Mouse (Mus musculus) midbrain, embryonic 13.5 days (tissue): ENCODE measurements around the gene Gm813. TPM values are rescaled to one million over a fixed set of nuclear protein-coding genes. Genes with fewer than 3 reads are reported as not detected.

Source experiments
- ATAC-seq: fragments of 200-750 bp; cut with Nextera tagmentation; 2 replicates; pipeline ENCODE4 v1.8.0; 2017; ENCODE audit warnings: mild to moderate bottlenecking, moderate TSS enrichment, moderate library complexity
- H3K27ac ChIP-seq: fragments of 300-500 bp; sonication (generic); 2 replicates; pipeline ENCODE4 v1.5.1; 2015; ENCODE audit warnings: inconsistent platforms, mild to moderate bottlenecking, moderate library complexity
- H3K27me3 ChIP-seq: fragments of 300-500 bp; sonication (generic); 2 replicates; pipeline ENCODE4 v1.6.1; 2015; ENCODE audit warnings: mild to moderate bottlenecking, inconsistent platforms
- H3K36me3 ChIP-seq: fragments of 300-500 bp; sonication (generic); 2 replicates; pipeline ENCODE4 v1.6.1; 2015; ENCODE audit warnings: mild to moderate bottlenecking, inconsistent platforms
- H3K4me1 ChIP-seq: fragments of 300-500 bp; sonication (generic); replicated peaks from 2 replicates; pipeline ENCODE4 v1.6.1; 2015; ENCODE audit warnings: inconsistent platforms
- H3K4me2 ChIP-seq: fragments of 300-500 bp; sonication (generic); replicated peaks from 2 replicates; pipeline ENCODE4 v1.6.1; 2015; ENCODE audit warnings: moderate library complexity, mild to moderate bottlenecking, inconsistent platforms
- H3K4me3 ChIP-seq: fragments of 300-500 bp; sonication (generic); replicated peaks from 2 replicates; pipeline ENCODE4 v1.5.1; 2015; ENCODE audit warnings: mild to moderate bottlenecking, inconsistent platforms
- H3K9ac ChIP-seq: fragments of 300-500 bp; sonication (generic); replicated peaks from 2 replicates; pipeline ENCODE4 v1.6.1; 2015; ENCODE audit warnings: mild to moderate bottlenecking, inconsistent platforms
- H3K9me3 ChIP-seq: fragments of 300-500 bp; sonication (generic); 2 replicates; pipeline ENCODE4 v1.6.1; 2016; ENCODE audit warnings: mild to moderate bottlenecking, inconsistent platforms
- WGBS: fragments of 180-500 bp; shearing (Covaris S2); methylation state at CpG from one replicate; pipeline ENCODE4 v1.1.7; 2015; 5-methylcytosine and 5-hydroxymethylcytosine counted together
- polyA plus RNA-seq: library from polyadenylated mRNA; unstranded; fragments of >200 nt; fragmentation: Nextera tagmentation; extraction: Ambion mirVana; gene quantifications from 2 replicates; pipeline ENCODE4 v1.2.1, GENCODE M21; 2015

The Gm813 gene
- polyA plus RNA-seq, 1 experiment from 2014 or later, result not detected

DNA sequence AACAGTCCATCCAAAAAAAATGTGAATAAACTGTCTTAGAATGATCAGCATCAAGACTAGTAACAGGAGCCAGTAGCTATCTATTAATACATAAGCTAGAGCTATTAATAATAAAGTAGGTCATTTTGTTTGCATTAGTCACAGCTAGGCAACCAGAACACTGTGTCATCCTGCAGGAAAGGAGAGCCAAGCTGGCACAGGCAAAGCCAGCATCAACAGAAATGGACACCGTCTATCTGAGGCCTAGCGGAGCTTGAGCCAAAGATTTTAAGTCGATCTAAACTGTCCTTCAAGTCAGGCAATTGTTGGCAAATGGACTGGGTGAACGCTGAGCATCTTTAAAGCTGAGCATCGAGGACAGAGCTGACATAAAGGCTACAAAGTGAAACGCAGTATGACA is 15.9 kb downstream of the Gm813 start:
- Histone ChIP-seq H3K27me3 (no peaks in the 10 kb centered on the region), H3K27ac (no peak overlapping the region), H3K4me3 (no peak overlapping the region), H3K4me1 (no peaks in the 10 kb centered on the region), H3K4me2 (no peak overlapping the region), H3K9ac (no peak overlapping the region), H3K9me3 (no peaks in the 10 kb centered on the region), H3K36me3 (no peaks in the 10 kb centered on the region)
- no peak for ATAC-seq
- WGBS, result 93% methylated on average over 6 of the region's 6 CpGs

DNA sequence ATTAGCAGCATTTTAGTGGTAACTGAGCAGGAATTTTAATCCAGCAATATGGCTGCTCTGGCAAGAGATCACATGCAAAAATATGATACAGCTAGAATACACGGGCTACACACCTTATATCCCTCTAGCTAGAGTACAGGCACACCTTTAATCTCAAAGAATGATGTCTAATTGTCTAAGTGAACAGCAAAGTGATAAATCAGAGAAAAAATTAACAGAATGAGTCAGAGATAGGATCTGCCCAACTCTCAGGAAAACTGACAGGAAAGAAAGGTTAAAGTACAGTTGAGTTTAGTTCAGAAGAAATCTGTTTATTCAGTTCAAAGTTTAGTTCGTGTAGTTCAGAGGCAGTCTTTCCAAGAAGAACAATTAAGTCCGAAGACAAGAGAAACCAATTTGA is 25.5 kb downstream of the Gm813 start:
- H3K9ac ChIP-seq, result no peak overlapping the region
- H3K27me3 ChIP-seq, result no peaks in the 10 kb centered on the region
- 82% methylated on average over 3 of the region's 3 CpGs for WGBS
- no peak overlapping the region for H3K4me3 ChIP-seq
- ATAC-seq, result no peak
- H3K4me1 ChIP-seq, result no peaks in the 10 kb centered on the region
- H3K4me2 ChIP-seq, result no peak overlapping the region
- 0 out of 2 replicates have a peak, but pooled peaks cover 3% of the 10 kb centered on the region for H3K9me3 ChIP-seq
- no peaks in the 10 kb centered on the region for H3K36me3 ChIP-seq
- H3K27ac ChIP-seq, result no peak overlapping the region

DNA sequence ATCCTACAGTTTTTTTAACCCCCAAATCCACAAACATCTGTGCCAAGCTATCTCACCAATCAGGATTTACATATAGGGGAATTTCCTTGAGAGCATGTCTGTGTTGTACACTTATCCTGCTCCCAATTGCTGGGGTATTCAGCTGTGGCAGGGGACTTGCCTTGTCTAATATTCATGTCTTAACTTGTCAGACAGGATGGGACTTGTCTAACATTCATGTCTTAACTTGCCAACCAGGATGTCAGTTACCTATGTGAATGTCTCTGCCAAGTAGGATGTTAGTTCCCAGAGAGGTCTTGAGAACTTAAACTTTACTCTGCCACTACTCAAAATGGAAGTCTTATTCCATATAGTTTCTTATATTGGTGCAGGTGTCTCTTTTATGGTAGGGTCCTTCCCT is 27.3 kb downstream of the Gm813 start:
- ATAC-seq, result no peak
- Histone ChIP-seq H3K4me2 (no peak overlapping the region), H3K27me3 (no peaks in the 10 kb centered on the region), H3K4me1 (no peaks in the 10 kb centered on the region), H3K4me3 (no peak overlapping the region), H3K9ac (no peak overlapping the region), H3K27ac (no peak overlapping the region), H3K9me3 (0 out of 2 replicates have a peak, but pooled peaks cover 3% of the 10 kb centered on the region), H3K36me3 (no peaks in the 10 kb centered on the region)

DNA sequence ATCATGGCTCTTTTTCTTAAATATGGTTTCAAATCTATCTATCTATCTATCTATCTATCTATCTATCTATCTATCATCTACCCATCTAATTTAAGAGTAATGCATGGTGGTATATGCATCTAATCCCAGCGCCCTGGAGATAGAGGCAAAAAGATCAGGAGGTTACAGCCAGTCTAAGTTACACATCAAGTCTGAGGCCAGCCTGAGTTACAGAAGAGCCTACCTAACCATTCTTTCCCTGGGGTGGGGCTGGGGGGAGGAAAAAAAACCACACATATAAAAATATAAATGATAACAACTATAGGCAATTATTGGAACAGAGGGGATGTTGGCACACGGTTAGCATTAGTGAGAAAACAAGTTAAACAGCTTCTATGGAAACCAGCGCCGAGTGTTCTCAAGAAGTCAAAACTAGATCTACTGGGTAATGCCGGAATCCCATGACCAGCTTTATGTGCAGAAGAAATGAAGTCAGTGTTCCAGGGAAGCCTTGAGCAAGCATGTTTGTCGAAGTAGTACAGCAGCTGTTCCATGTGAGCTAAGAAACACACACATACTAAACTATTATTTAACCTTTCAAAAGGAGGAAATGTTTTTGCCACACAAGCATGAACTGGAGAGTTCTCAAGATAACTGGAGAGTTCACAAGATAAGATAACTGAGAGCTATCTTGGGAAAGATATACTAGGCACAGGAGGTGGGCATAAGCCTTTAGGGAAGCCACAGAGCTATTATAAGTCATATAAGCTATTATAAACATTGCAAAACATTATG is 42.6 kb downstream of the Gm813 start:
- Histone ChIP-seq H3K4me1 (no peaks in the 10 kb centered on the region), H3K4me2 (no peak overlapping the region), H3K36me3 (no peaks in the 10 kb centered on the region), H3K9ac (no peak overlapping the region), H3K27me3 (no peaks in the 10 kb centered on the region), H3K27ac (no peak overlapping the region), H3K9me3 (no peaks in the 10 kb centered on the region), H3K4me3 (no peak overlapping the region)
- WGBS, result 93% methylated on average over 6 of the region's 6 CpGs
- ATAC-seq, result no peak

DNA sequence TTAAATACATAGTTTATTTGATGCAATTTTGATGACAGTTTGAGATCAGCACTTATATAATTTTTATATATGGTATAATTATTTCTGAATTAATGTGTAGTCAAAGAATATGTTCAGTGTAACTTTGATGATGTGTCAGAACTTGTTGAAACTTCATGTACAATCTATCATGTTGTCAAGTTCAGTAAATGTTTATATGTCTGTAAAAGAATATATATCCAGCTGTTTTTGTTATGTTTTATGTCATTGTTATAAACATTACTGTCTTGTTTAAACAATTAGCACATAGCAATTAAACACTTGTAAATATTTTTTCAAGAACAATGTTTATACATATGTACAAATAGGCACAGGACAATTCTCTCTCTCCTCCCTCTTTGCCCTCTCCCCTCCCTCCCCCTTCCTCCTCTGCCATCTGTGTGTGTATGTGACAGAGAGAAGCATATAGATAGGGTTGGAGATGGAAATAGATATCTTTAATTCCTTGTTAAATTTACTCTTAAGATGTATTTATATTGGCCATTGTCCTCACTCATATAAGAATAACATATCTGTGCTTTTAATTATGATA is 46.0 kb downstream of the Gm813 start:
- no peak overlapping the region for H3K4me3 ChIP-seq
- no peak for ATAC-seq
- H3K4me1 ChIP-seq, result no peaks in the 10 kb centered on the region

More for the DNA sequence above, 46.0 kb downstream of the Gm813 start:
- Histone ChIP-seq H3K27me3 (no peaks in the 10 kb centered on the region), H3K36me3 (no peaks in the 10 kb centered on the region), H3K9ac (no peak overlapping the region), H3K4me2 (no peak overlapping the region), H3K27ac (no peak overlapping the region), H3K9me3 (no peaks in the 10 kb centered on the region)

Other genes starting within 250 kb of the Gm813 start
- 6.1 TPM in 2 replicates for gene Dcbld2, start 208.5 kb downstream of the Gm813 start, polyA plus RNA-seq
- 8.3 and 9.9 TPM in 2 replicates for gene St3gal6, start 92.7 kb downstream of the Gm813 start, polyA plus RNA-seq
- gene E330017A01Rik, start 21.8 kb upstream of the Gm813 start, polyA plus RNA-seq, result not detected in 2 replicates
- 7.1 and 10.6 TPM in 2 replicates for gene Cpox, start 53.3 kb upstream of the Gm813 start, polyA plus RNA-seq
- gene Gpr15, start 102.1 kb upstream of the Gm813 start, polyA plus RNA-seq, result not detected in 2 replicates
- 113 and 119 TPM in 2 replicates for gene Cldnd1, start 110.9 kb upstream of the Gm813 start, polyA plus RNA-seq
- gene Olfr172, start 146.2 kb upstream of the Gm813 start, polyA plus RNA-seq, result not detected in 2 replicates
- gene Olfr173, start 183.3 kb upstream of the Gm813 start, polyA plus RNA-seq, result not detected in 2 replicates
- not detected in 2 replicates for gene Olfr175-ps1, start 209.8 kb upstream of the Gm813 start, polyA plus RNA-seq